In genomic region chr12:88709223-88709622, GRCm38 (mm10) we compare ENCODE assay signal across 7 mouse cellular contexts. TPM values are rescaled to one million over a fixed set of nuclear protein-coding genes. Genes with fewer than 3 reads are reported as not detected.
DNase-seq lines count a peak whose midpoint lies in the region; ATAC-seq and TF ChIP-seq lines count a peak whose summit lies in the region.

No protein-coding gene starts in this region.

- TF ChIP-seq POLR2A in ES-Bruce4 (IDR thresholded peaks at IDR 0.05; ENCODE audit: insufficient read depth, low read length), result no peak

- ATAC-seq in common myeloid progenitor, adult 5-6 weeks (replicated peaks; ENCODE audit: low read depth, poor library complexity, severe bottlenecking), result peak; percentile 100
- peak; percentile 88 for ATAC-seq in midbrain, embryonic 13.5 days

- no peaks in the 10 kb centered on the region for H3K36me3 ChIP-seq in ES-Bruce4 (ENCODE audit: control insufficient read depth, insufficient read depth, low read length, poor library complexity, severe bottlenecking)
- H3K36me3 ChIP-seq in midbrain, embryonic 13.5 days, result no peaks in the 10 kb centered on the region

- TF ChIP-seq EP300 in ES-Bruce4 (IDR thresholded peaks at IDR 0.05; ENCODE audit: insufficient read depth, low read depth, low read length), result 0 out of 2 replicates have a peak, but pooled peaks have one; percentile 13

- H3K27ac ChIP-seq in ES-Bruce4 (ENCODE audit: insufficient read depth, low read length), result no peak overlapping the region
- H3K27ac ChIP-seq in midbrain, embryonic 13.5 days, result no peak overlapping the region

- no peak overlapping the region for H3K9ac ChIP-seq in ES-Bruce4 (ENCODE audit: low read depth, poor library complexity, severe bottlenecking)
- no peak overlapping the region for H3K9ac ChIP-seq in midbrain, embryonic 13.5 days (replicated peaks)

- no peaks in the 10 kb centered on the region for H3K4me1 ChIP-seq in ES-Bruce4 (ENCODE audit: control insufficient read depth, insufficient read depth, low read length)
- H3K4me1 ChIP-seq in midbrain, embryonic 13.5 days (replicated peaks), result peaks cover 16% of the 10 kb centered on the region

- H3K27me3 ChIP-seq in ES-Bruce4 (ENCODE audit: control insufficient read depth, insufficient read depth, low read length, poor library complexity, severe bottlenecking), result no peaks in the 10 kb centered on the region
- no peaks in the 10 kb centered on the region for H3K27me3 ChIP-seq in midbrain, embryonic 13.5 days

- TF ChIP-seq CTCF in ES-Bruce4 (IDR thresholded peaks at IDR 0.05; ENCODE audit: low read depth, low read length), result peak; percentile 58

- no peak overlapping the region for H3K4me3 ChIP-seq in ES-Bruce4 (ENCODE audit: low read depth, low read length)
- no peak overlapping the region for H3K4me3 ChIP-seq in midbrain, embryonic 13.5 days (replicated peaks)

- intact Hi-C loops in heart, postnatal 14 days (cut with DNase I), result no loop called here

- H3K4me2 ChIP-seq in midbrain, embryonic 13.5 days (replicated peaks), result no peak overlapping the region

- peak; percentile 13 for DNase-seq in 3T3-L1 (ENCODE audit: low read depth, low spot score)
- peak; percentile 52 to 68 for DNase-seq in heart, postnatal 14 days
- DNase-seq in kidney, postnatal 25 days, result peak; percentile 59 to 67
- DNase-seq in urinary bladder, postnatal 4 days (ENCODE audit: low spot score in 2 of 2), result peak; percentile 44 to 68

- WGBS in midbrain, embryonic 13.5 days, result 7% methylated on average over 11 of the region's 11 CpGs

- no peaks in the 10 kb centered on the region for H3K9me3 ChIP-seq in ES-Bruce4 (replicated peaks; ENCODE audit: control insufficient read depth, insufficient read depth, low read length, poor library complexity, severe bottlenecking)
- no peaks in the 10 kb centered on the region for H3K9me3 ChIP-seq in midbrain, embryonic 13.5 days

RNA-seq across cellular contexts. Expression of gene Nrxn3, which starts 13.5 kb away (rescaled TPM):
- polyA plus RNA-seq in ES-Bruce4 (2011; ENCODE audit: insufficient read depth, insufficient read length, low read depth, missing spikeins), result not detected in 2 replicates
- not detected in 2 replicates for total RNA-seq in common myeloid progenitor, adult 5-6 weeks (2017)
- total RNA-seq in heart, postnatal 14 days (2021), result under 1 TPM; 0.41 to 0.60 TPM
- polyA plus RNA-seq in midbrain, embryonic 13.5 days (2015; fragmentation: Nextera tagmentation; extraction: Ambion mirVana), result 72.4 and 88.1 TPM in 2 replicates

Comparison
In these comparisons a context has a peak if more than half of its experiments do, and no peak if none do; other contexts are left out.
1. DNase-seq: peak in every context shown above with its lines; median percentile 63 in kidney, postnatal 25 days; 60 in heart, postnatal 14 days; 56 in urinary bladder, postnatal 4 days; 13 in 3T3-L1.